Mouse (Mus musculus) olfactory bulb, adult 2 months (tissue): Measurements from ENCODE around the gene Usp54.

Source experiments
- CTCF ChIP-seq: fragments of 200-500 bp; IDR thresholded peaks from 2 replicates; pipeline ENCODE4 v1.5.1; 2012; ENCODE audit warnings: low read depth, mild to moderate bottlenecking, low read length, moderate library complexity; ENCODE audit not compliant: insufficient read depth
- POLR2A ChIP-seq: fragments of 200-500 bp; IDR thresholded peaks from 2 replicates; pipeline ENCODE4 v1.6.1; 2012; ENCODE audit warnings: mild to moderate bottlenecking, low read depth, low read length, moderate library complexity; ENCODE audit not compliant: insufficient read depth

- no peak for TF ChIP-seq CTCF
- TF ChIP-seq POLR2A: no peak
Measured at GRCm38 (mm10) chr14:20612820-20613219, 28.0 kb downstream of the Usp54 start.
